Mouse (Mus musculus) frontal cortex, postnatal 14 days (tissue): ENCODE results near the gene Limch1.
A peak's percentile ranks its signal among the peaks of the same experiment; 100 is the strongest.

Experiments
- DNase-seq, 2 experiments: peaks; one replicate each; pipeline ENCODE4 v3.0.0; 2022; ENCODE audit warnings: low spot score in 2 of 2

The Limch1 gene

DNA sequence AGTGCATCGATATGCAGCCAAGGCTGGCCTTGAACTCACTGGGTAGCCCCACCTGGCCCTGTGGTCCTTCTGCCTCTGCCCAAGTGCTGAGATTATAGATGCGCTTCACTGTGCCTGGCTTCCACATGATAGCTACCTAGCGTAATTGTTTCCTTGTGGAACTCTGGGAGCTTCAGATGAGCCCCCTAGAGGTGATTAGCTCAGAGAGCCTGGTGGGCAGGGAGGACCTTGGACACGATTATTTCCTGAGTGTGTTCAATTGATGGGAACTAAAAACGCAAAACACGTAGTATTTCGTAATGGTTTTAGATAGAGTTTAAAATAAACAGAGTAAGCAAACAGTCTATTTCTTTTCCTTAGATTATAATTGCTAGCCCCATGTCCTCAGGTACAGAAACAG lies 287.0 kb downstream of the Limch1 start:
- no peak for DNase-seq

DNA sequence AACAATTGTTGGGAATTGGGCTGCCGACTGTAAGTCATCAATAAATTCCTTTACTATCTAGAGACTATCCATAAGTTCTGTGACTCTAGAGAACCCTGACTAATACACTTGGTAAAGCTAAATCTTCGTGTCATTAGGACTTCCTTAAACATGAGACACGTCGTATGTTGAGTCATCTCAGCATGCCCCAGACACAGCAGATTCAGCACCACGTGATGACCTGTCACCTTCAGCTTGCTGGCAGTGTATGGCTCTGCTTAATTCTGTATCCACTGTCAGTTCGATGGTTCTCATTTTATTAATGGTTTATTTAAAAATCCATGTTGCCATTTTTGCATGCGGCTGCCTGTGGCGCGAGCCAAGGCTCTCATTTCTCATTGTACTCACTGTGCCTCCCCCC lies 298.3 kb downstream of the Limch1 start:
- no peak for DNase-seq

DNA sequence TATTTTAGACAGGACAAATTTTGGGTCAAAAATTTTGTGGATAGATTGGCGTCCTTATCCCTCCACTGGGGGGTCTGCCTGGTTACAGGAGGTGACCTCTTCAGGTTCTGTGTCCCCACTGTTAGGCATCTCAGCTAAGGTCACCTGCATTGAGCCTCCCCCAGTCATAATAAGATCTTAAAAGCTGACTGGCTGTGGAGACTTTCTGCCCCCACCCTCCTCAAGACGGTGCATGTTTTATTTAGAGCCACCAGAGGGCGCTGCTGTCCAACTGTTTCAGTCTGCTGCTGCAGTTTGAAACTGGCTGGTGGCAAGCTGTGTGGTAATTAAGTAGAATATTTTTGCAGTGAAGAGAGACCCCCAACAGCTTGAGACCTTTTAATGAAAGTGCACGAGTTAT lies 302.4 kb downstream of the Limch1 start:
- peak in 1 of 2 experiments; percentile 24 for DNase-seq

DNA sequence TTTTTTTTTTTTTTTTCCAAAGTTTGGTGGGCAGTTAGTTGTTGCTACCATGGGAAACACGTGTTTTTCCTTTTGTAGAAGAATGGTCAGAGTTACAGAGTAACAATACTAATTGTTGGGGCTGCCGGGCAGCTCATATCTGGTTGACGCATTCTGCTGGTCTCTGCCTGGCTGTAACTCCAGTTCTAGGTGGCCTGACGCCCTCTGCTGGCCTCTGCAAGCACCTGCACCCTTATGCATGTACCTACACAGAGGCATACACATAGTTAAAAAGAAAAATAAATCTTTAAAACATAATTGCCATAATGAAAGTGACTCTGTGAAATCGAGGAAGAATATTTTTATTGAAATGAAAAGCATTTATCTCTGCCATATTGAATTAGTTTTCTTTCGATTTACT lies 312.2 kb downstream of the Limch1 start:
- DNase-seq: no peak

DNA sequence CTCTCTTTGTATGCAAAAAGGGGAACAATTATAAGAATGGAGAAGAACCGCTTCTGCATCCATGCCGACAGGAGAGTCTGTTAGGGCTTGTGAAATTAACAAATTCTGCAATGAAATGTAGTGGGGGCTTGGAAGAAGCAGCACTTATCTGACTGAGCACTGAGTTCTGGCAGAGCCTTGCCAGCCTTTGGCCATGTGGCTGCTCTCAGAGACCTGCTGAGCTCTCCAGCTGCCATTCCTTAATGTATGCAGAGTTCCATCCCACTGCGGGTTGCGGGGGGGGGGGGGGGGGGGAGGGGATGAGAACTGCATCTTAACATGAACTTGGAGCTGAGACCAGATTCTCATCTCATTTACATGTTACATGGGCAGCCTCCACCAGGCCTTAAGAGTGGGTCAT lies 314.9 kb downstream of the Limch1 start:
- no peak for DNase-seq

DNA sequence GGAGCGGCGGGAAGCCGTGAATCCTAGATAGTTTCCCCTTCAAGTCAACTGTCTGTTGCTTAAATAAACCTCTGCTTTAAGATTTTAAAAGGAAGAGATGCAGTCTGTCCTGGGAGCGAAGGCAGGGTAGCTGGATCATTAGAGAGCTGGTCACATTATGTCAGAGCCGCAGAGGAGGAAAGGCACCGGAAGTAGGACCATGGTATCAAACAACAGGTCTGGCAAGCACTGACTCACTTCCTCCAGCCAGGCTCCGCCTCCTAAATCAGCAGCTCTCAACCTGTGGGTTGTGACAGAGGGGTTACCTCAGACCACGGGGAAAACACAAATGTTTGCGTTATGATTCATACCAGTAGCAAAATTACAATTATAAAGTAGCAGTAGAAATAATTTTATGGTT lies 318.0 kb downstream of the Limch1 start:
- no peak for DNase-seq

DNA sequence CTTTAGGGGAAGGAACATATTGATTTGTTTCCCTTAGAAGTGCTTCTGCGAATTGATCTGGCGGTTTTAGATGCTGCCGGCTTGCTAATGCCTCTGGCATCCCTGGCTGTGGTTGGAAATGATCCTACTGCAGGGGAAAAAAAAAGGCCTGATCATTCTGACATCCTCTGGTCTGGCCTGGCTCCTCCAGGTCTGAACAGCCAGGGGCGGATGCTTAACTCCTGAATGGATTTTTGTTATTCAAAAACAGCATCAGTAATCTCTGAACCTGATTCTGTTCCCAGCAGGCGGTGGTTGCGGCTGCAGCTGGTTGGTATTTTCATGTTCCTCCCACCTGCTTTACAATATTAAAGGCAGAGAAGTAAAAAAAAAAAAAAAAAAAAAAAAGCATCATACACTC lies 337.5 kb downstream of the Limch1 start:
- no peak for DNase-seq

DNA sequence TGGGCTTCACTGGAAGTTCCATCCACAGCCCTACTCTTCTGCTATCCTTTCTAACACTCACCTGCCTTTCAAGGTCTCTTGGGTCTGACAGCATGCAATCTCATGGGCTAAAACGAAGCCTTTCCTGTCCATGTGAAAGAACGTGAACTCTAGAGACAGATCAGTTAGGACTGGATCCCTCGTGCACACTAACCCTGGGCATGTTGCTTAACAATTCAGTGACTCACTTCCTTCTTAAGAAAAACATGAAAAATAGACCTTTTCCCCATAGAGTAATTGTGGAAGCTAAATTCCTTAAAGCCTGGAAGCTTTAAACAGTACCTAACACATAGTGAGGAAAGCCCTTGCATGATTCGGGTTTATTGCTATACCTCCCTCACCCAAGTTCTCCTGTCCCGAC lies 345.2 kb downstream of the Limch1 start:
- DNase-seq: no peak

DNA sequence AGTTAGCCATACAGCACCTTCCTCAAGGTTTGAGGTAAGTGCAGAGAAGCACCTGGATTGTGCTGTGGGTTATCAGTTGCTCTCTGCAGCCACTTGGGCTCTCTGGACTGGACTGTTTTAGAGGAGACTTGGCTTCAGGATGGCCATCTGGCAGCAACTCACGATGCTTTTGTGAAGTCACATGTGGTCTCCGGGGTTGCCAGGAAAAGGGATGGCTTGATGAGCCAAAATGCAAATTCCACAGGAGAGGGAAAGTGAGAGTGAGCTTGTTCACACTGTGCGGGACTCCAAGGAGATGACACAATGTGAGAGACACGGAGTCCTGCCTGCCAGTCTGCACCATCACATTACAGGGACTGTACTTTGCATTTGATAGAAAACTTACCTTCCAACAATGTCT lies 346.1 kb downstream of the Limch1 start:
- no peak for DNase-seq

DNA sequence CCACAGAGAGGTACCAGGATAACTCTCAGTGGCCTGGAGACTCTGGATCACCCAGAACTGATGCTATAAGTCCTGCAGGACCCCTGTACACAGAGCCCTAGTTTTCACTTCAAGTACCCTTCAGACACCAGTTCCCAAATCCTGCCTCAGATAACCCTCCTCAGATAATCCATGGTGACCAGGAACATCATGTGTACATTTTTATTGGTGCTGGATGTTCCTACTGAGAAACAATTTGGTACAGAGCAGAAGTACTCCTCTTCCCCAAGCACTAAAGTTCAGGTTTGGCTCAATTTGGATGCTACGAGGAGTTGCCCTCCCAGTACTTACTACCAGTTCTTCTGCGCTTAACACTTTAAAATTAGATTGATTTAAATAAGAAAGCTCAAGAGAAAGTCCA lies 348.4 kb downstream of the Limch1 start:
- DNase-seq: no peak

DNA sequence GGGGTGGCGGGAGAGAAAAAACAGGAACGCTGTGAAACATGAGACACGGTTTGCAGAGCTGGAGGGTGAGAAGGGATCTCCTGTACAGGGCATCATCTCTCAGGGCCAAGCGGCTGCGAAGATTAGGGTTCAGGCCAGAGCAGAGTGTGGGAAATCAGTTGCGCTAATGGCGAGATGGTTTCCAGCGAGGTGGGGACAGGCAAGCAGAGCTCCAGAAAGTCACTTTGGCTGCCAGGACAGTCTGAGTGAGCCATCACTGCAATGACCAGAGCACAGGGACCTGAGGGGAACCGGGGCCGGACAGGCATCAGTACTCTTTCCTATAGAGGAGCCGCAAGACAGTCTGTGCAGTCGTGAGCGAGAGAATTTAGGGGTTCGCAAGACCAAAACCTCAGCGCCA lies 349.5 kb downstream of the Limch1 start:
- DNase-seq: no peak

DNA sequence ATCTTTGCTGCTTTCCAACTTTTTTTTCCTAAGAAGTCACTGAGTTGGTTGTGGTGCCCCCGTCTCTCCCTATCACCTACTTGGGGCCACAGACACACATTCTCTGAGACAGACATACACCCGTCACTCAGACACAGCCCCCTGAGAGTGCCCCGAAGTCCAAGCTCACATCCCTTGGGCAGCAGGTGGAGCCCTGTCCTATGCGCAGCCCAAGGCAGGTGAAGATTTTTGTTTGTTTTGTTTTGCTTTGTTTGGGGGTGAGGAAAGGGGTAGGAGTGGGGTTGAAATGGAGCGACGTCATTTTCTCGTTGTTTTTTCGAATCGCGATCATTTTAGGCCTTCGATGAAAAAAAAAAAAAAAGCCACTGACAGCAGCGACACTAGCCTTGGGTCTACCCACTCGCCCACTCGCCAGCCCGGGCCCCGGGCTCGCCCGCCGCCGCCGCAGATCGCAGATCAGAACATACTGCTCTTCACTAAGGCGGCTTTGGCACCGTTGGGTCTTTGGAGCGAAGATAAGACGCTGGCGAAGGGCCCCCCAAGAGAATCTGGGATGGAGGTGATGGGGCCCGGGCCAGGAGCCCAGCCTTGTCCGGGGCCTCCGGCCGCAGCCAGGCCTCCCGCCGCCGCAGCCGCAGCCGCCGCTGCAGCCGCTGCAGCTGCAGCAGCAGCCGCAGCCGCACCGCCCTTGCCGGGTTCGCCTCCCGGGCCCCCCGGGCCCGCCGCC lies 350.2 kb downstream of the Limch1 start:
- DNase-seq: no peak

DNA sequence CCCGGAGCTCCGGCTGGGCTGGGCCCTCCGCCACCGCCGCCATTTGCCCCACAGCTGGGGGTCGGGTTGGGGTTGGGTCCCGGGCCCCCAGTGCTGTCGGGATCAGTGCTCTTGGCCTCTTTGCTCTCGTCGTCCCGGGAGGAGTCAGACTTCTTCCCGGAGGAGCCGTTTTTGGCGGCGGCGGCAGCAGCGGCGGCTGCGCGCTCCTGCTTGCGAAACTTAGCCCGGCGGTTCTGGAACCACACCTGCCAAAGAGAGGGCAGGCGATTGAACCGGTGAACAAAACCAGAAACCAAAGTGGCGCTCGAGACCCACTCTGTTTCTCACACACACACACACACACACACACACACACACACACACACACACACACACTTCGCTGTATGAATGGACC lies 350.7 kb downstream of the Limch1 start:
- no peak for DNase-seq

DNA sequence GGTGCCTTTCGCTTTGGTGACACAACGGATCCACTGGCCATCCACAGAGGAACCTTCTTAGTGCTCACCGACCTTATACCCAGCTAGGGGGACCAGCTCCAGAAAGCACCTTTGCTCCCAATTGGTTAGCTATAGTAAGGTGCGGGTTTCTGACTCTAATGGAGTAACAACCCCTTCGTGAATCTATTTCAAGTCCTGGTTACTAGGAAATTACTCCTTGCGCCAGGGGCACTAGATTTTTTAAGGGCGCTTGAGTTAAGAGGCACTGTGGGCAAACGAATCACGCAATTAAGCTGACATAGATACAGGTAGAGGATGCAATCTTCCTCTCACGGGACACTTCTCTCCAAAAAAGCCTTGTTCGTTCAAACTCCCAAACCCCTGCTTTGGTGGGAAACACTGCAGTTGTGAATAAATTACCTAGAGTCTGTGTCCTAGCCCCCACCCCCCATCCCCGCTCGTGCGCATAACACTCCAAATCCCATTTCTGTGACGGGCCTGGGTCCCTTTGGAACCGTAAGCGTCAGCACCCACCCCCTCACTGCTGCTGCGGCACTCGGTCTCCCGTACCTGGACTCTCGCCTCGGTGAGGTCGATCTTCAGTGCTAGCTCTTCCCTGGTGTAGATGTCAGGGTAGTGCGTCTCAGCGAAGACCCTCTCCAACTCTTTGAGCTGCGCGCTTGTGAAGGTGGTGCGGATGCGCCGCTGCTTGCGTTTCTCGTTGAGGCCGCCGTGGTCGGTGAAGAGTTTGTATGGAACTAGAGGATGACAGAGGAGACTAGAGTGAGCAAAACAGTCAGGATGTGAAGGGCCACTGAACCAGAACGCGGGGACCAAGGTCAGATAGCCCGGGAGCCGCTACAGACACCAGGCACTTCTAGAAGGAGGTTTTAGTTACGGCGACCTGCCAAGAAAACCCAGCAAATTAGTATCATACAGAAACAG lies 351.8 kb downstream of the Limch1 start:
- no peak for DNase-seq

DNA sequence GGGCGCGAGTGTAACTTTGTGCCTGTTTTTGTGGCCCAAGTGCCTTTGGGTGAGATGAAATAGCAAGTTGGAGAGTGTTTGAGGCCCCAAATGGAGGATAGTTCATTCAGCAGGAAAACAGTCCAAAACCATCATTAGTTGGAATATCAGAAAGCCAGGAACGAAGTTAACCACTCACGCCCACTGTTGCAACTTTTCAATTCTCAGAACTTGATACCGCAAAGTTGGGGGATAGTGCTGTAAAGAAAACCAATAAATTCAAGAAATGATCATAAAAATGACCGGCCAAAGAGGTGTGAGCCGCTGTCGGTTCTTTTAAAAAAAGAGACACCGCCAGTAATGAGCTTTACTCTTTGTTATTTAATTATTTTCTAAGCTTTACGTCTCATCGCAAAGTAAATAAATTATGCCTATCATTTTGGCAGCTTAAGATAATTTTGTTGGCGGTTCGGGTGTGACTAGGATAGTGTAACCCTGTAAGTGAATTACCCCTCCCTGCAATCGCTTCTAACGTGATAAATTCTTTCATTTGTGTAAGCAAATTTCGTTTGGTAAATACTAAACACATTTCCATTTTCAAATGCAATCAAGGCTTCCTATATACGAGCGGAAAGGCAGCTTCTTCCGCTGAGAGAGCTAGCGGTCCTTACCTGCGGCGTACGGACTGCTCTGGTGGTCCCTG lies 352.6 kb downstream of the Limch1 start:
- DNase-seq: no peak

DNA sequence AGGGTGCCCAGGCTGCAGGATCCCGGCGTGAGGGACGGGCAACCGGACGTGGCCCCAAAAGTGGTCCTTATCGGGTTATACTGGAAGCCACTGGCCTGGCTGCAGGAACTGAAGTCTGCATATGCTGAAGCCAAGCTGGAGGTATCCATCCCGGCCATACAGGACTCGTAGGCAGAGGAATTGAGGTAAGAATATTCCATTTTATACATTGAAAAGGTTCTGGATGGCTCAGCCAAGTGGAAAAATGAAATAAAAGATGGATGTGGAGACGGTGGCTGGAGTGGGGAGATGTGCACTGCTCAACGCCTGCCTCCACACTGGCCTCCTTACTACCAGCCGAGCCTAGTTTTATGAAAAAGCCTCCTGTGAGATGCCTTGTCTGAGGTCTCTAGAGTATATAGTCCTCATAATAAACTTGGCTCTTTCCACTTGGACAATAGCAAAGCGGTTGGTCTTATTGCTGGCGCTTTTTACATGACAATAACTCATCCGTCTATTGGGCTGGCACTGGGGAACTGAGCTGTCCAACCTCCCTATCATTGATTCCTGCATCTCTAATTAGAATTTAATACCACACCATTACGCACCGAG lies 353.2 kb downstream of the Limch1 start, which contains the start of gene Phox2b:
Gene Phox2b (minus strand): TSS at position 569 of the 591 bp plus-strand sequence.
- no peak for DNase-seq

DNA sequence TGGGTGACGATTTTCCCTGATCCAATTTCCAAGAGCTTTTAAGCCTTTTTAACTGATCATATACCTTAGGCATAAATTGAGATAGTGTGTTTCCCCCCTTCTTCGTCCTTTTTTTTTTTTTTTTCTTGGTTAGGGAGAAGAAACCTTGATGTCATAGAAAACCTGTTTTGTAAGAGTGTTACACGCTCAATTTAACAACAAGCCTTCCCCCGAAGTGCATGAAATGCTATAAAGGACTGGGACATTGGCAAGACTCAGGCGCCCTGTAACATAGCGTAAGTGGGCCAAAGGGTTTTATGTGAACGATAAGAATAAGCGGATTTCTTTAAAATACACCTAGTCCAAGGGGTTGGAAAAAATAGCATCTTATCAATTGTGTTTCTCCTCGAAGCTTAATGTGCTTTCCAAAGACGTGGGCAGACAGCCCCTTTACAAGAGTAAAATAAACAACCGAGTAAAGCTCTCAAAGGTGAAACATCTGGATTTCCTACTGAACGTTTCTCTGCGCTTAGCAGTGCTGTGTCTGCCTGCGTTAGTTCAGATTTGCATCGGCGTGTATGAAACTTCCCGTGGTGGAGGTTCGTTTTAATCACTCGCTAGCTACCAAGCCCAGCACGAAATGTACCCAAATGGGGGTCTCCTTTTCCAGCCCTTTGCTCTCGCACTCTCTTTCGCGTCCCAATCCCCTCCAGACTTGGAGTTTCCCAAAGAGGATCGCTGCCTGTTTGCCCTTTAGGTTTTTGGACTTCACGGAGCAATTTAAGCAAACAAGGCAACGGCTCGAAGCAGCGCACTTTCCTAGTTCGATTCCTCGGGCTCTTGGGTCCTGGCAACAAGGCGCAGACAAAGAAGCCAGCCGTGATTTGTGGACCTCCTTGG lies 354.0 kb downstream of the Limch1 start:
- DNase-seq: no peak

DNA sequence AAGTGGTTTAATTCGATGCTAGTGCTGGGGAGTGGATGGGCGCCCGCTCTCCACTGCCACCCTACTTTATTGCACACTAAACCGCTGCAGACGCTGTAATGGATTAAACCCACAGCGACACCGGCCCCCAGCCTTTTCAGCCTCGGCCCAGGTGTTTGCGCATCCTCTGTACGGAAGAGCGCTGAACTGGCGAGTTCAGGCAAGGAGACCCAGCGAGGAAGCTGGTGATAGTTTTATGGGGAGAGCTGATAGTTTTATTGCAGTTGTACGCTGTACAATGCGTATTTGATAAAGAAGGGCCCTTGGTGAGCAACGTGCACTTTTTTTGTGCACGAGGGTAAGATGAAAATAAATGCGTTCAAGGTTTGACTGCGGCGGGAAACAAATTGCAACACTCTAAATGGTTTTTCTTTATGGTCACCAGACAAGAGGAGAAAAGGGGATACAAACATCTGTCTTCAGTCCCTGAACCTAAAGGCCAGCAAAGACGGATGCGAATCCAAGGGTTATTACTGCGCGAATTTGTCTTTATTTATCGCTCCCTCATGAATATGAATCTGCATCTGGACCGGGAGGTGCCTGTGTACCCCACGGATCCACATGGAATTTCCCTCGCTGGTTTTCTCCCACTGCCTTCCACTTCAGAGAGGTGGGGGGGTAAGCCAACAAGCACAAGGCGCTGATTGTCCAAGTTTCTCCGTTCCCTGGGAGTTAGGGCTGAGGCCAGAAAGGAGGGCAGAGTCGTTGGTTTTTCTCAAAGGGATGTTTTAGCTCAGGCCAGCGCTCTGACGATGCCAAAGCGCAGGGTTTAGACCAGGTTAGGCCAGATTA lies 355.2 kb downstream of the Limch1 start:
- DNase-seq: no peak

DNA sequence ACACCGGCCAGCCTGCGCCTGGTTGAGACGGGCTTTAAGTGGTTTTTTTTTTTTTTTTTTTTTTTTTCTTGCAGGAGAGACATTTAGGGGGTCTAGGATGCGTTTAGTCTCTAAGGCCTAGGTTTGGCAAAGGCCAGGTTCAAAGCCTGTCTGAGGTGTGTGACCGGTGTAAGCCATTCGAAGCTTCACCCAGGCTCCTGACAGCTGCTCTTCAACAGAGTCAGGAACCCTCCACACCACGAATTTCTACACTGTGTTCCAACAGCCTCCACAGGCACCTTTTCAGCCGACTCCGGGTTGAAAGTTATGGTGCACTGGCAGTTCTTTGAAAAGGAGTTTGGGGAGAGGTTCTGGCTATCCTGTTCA lies 355.8 kb downstream of the Limch1 start:
- DNase-seq: no peak
